Mouse (Mus musculus) adrenal gland, postnatal 0 days (tissue): ENCODE data around the gene Gja3. TPM values are rescaled to one million over a fixed set of nuclear protein-coding genes. Genes with fewer than 3 reads are reported as not detected.

ENCODE experiments used
- polyA plus RNA-seq: library from polyadenylated mRNA; unstranded; fragments of >200 nt; fragmentation: Nextera tagmentation; extraction: Ambion mirVana; gene quantifications from 2 replicates; pipeline ENCODE4 v1.2.1, GENCODE M21; 2015

Gja3 gene
- 0.11 and 0.38 TPM in 2 replicates for polyA plus RNA-seq

GRCm38 (mm10) chr14:57057563-57058321, at the start of gene Gja3:
Gja3 (minus strand) TSS chr14:57058100.

GRCm38 (mm10) chr14:57104106-57105023, 46.5 kb upstream of the Gja3 start, which contains the start of gene Gjb2:
Gjb2 (minus strand) TSS chr14:57104702.

Other genes with a start within 250 kb of the Gja3 start
- 25.9 and 32.7 TPM in 2 replicates for gene Zmym5, start 246.4 kb downstream of the Gja3 start, polyA plus RNA-seq
- gene Zmym2, start 171.4 kb downstream of the Gja3 start, polyA plus RNA-seq: 19.7 and 20.2 TPM in 2 replicates
- 2.5 and 4.2 TPM in 2 replicates for gene Gjb2, start 46.6 kb upstream of the Gja3 start, polyA plus RNA-seq
- not detected in 2 replicates for gene Gm4491, start 57.8 kb upstream of the Gja3 start, polyA plus RNA-seq
- gene Gjb6, start 75.5 kb upstream of the Gja3 start, polyA plus RNA-seq: not detected in 2 replicates